Mouse (Mus musculus): ENCODE data around the gene Serpinb2.

- no peak for TF ChIP-seq CTCF (IDR thresholded peaks at IDR 0.05; ENCODE audit: extremely low read depth, insufficient read length, insufficient replicate concordance, low read depth, low read length)
- no peak for TF ChIP-seq POLR2A (IDR thresholded peaks at IDR 0.05; ENCODE audit: low read depth, low read length)
These were observed 14.4 kb upstream of the Serpinb2 start for GRCm38 (mm10) chr1:107496789-107497188.
